Mouse (Mus musculus): ENCODE results near the gene Fam189a2.

Gene Fam189a2

GRCm38 (mm10) chr19:23942886-23943285 is 87.9 kb downstream of the Fam189a2 start:
- in situ Hi-C loops (cut with MboI; ENCODE audit: low sequenced_read_pairs), result no loop called here

GRCm38 (mm10) chr19:23941422-23941949 is 89.3 kb downstream of the Fam189a2 start:
- in situ Hi-C loops (cut with MboI; ENCODE audit: low sequenced_read_pairs), result no loop called here

- in situ Hi-C loops (cut with MboI; ENCODE audit: low sequenced_read_pairs), result no loop called here
Observed at GRCm38 (mm10) chr19:23930826-23931225, 100.0 kb downstream of the Fam189a2 start.

GRCm38 (mm10) chr19:23925541-23925940 is 105.3 kb downstream of the Fam189a2 start:
- in situ Hi-C loops (cut with MboI; ENCODE audit: low sequenced_read_pairs), result no loop called here

- in situ Hi-C loops (cut with MboI; ENCODE audit: low sequenced_read_pairs), result no loop called here
Observed at GRCm38 (mm10) chr19:23924791-23925190, 106.0 kb downstream of the Fam189a2 start.

- in situ Hi-C loops (cut with MboI; ENCODE audit: low sequenced_read_pairs), result no loop called here
Observed at GRCm38 (mm10) chr19:23924057-23924456, 106.8 kb downstream of the Fam189a2 start.
